Mouse (Mus musculus): ENCODE data around the gene Ptprn2. TPM values are rescaled to one million over a fixed set of nuclear protein-coding genes. Genes with fewer than 3 reads are reported as not detected.

The Ptprn2 gene
- total and polyA plus RNA-seq, 3 experiments: 0.17 TPM; not detected in 2

- in situ Hi-C loops (cut with MboI; ENCODE audit: low pct_ligation_motif_present, low pct_unique_long_range_greater_than_20kb, low sequenced_read_pairs): no loop called here
Observed at GRCm38 (mm10) chr12:116842723-116843272, 357.3 kb downstream of the Ptprn2 start.

GRCm38 (mm10) chr12:116846220-116846619, 360.7 kb downstream of the Ptprn2 start:
- Histone ChIP-seq H3K9ac (ENCODE audit: insufficient read depth, low read depth) (no peak overlapping the region), H3K4me3 (replicated peaks in 1 of 3; ENCODE audit: low read depth in 2 of 3, low read length in 2 of 3, poor library complexity in 1 of 3) (no peak overlapping the region), H3K9me3 (replicated peaks; ENCODE audit: low read length) (no peaks in the 10 kb centered on the region), H3K79me2 (replicated peaks; ENCODE audit: control insufficient read depth, extremely low read depth, insufficient read depth, poor library complexity, severe bottlenecking) (no peaks in the 10 kb centered on the region), H3K27ac (ENCODE audit: insufficient read depth, low read depth) (no peak overlapping the region), H3K36me3 (replicated peaks in 1 of 2; ENCODE audit: control insufficient read depth in 1 of 2, insufficient read depth in 1 of 2, low read length in 1 of 2) (no peaks in the 10 kb centered on the region), H3K4me2 (ENCODE audit: insufficient read depth, low read depth, poor library complexity, severe bottlenecking) (no peak overlapping the region), H3K4me1 (ENCODE audit: control insufficient read depth in 1 of 2, insufficient read depth in 2 of 2) (no peaks in the 10 kb centered on the region), H3K27me3 (replicated peaks) (peaks cover 13% of the 10 kb centered on the region)
- no peak for DNase-seq (ENCODE audit: extremely low read depth)
- in situ Hi-C loops (cut with MboI; ENCODE audit: low pct_ligation_motif_present, low pct_unique_long_range_greater_than_20kb, low sequenced_read_pairs): no loop called here
- dilution Hi-C loops (cut with MboI; ENCODE audit: extremely low pct_ligation_motif_present, extremely low pct_unique_long_range_greater_than_20kb, low sequenced_read_pairs): no loop called here
- TF ChIP-seq PAX5 (IDR thresholded peaks at IDR 0.05; ENCODE audit: low read length) (no peak), EP300 (IDR thresholded peaks at IDR 0.05; ENCODE audit: low read length) (no peak), CHD1 (IDR thresholded peaks at IDR 0.05; ENCODE audit: low read depth, low read length) (no peak), JUN (IDR thresholded peaks at IDR 0.05; ENCODE audit: insufficient read depth, low read depth, low read length) (no peak), CTCF (conservative IDR thresholded peaks at IDR 0.05 in 1 of 2, IDR thresholded peaks at IDR 0.05 in 1 of 2; ENCODE audit: low read depth in 2 of 2, low read length in 2 of 2) (no peak), SIN3A (IDR thresholded peaks at IDR 0.05; ENCODE audit: low read length) (no peak), ZNF384 (IDR thresholded peaks at IDR 0.05; ENCODE audit: low read depth, low read length) (no peak), MAFK (IDR thresholded peaks at IDR 0.05; ENCODE audit: insufficient replicate concordance, low read length) (no peak), BHLHE40 (IDR thresholded peaks at IDR 0.05; ENCODE audit: low read depth, low read length) (no peak), ZMIZ1 (IDR thresholded peaks at IDR 0.05; ENCODE audit: low read depth, low read length) (no peak), MAX (IDR thresholded peaks at IDR 0.05; ENCODE audit: low read length) (no peak), GABPA (IDR thresholded peaks at IDR 0.05; ENCODE audit: insufficient replicate concordance, low read depth, low read length) (no peak), ZC3H11A (IDR thresholded peaks at IDR 0.05; ENCODE audit: low read depth, low read length) (no peak), MYC (IDR thresholded peaks at IDR 0.05; ENCODE audit: low read depth, low read length) (no peak)

More at GRCm38 (mm10) chr12:116842723-116843272, 357.3 kb downstream of the Ptprn2 start:
- Histone ChIP-seq H3K9me3 (replicated peaks; ENCODE audit: low read length) (no peaks in the 10 kb centered on the region), H3K27ac (ENCODE audit: insufficient read depth, low read depth) (no peak overlapping the region), H3K4me1 (ENCODE audit: control insufficient read depth in 1 of 2, insufficient read depth in 2 of 2) (no peaks in the 10 kb centered on the region), H3K27me3 (replicated peaks) (peaks cover 28% of the 10 kb centered on the region), H3K9ac (ENCODE audit: insufficient read depth, low read depth) (no peak overlapping the region), H3K4me2 (ENCODE audit: insufficient read depth, low read depth, poor library complexity, severe bottlenecking) (no peak overlapping the region), H3K79me2 (replicated peaks; ENCODE audit: control insufficient read depth, extremely low read depth, insufficient read depth, poor library complexity, severe bottlenecking) (no peaks in the 10 kb centered on the region), H3K4me3 (replicated peaks in 1 of 3; ENCODE audit: low read depth in 2 of 3, low read length in 2 of 3, poor library complexity in 1 of 3) (no peak overlapping the region), H3K36me3 (replicated peaks in 1 of 2; ENCODE audit: control insufficient read depth in 1 of 2, insufficient read depth in 1 of 2, low read length in 1 of 2) (no peaks in the 10 kb centered on the region)
- no peak for TF ChIP-seq UBTF (IDR thresholded peaks at IDR 0.05; ENCODE audit: low read depth, low read length)
- no peak for TF ChIP-seq SMC3 (IDR thresholded peaks at IDR 0.05; ENCODE audit: low read depth, low read length)
- TF ChIP-seq USF2 (conservative IDR thresholded peaks at IDR 0.05; ENCODE audit: low read depth, low read length): no peak
- no peak for TF ChIP-seq NRF1 (IDR thresholded peaks at IDR 0.05; ENCODE audit: low read depth, low read length)
- no peak for TF ChIP-seq JUN (IDR thresholded peaks at IDR 0.05; ENCODE audit: insufficient read depth, low read depth, low read length)
- no peak for TF ChIP-seq GABPA (IDR thresholded peaks at IDR 0.05; ENCODE audit: insufficient replicate concordance, low read depth, low read length)
- no peak for TF ChIP-seq USF1 (IDR thresholded peaks at IDR 0.05; ENCODE audit: low read depth, low read length)
- TF ChIP-seq E2F4 (IDR thresholded peaks at IDR 0.05; ENCODE audit: insufficient replicate concordance, low read depth, low read length): no peak
- TF ChIP-seq IRF4 (IDR thresholded peaks at IDR 0.05; ENCODE audit: low read depth, low read length): no peak
- no peak for TF ChIP-seq RAD21 (IDR thresholded peaks at IDR 0.05; ENCODE audit: low read depth, low read length)
- TF ChIP-seq BHLHE40 (IDR thresholded peaks at IDR 0.05; ENCODE audit: low read depth, low read length): no peak
- dilution Hi-C loops (cut with MboI; ENCODE audit: extremely low pct_ligation_motif_present, extremely low pct_unique_long_range_greater_than_20kb, low sequenced_read_pairs): no loop called here
- no peak for DNase-seq (ENCODE audit: extremely low read depth)
